Mouse (Mus musculus) lung, postnatal 0 days (tissue): ENCODE data around the gene Olfr1392. TPM values are rescaled to one million over a fixed set of nuclear protein-coding genes. Genes with fewer than 3 reads are reported as not detected.

Experiments used
- ATAC-seq: fragments of 200-750 bp; cut with Nextera tagmentation; 2 replicates; pipeline ENCODE4 v1.8.0; 2017; ENCODE audit warnings: moderate library complexity
- DNase-seq: peaks from one replicate; pipeline ENCODE4 v3.0.0-alpha.2; 2016; ENCODE audit warnings: low spot score
- H3K27ac ChIP-seq: fragments of 300-500 bp; sonication (generic); 2 replicates; pipeline ENCODE4 v1.5.1; 2014; ENCODE audit warnings: antibody characterized with exemption, mild to moderate bottlenecking, low read length, mixed read lengths
- H3K27me3 ChIP-seq: fragments of 300-500 bp; sonication (generic); replicated peaks from 2 replicates; pipeline ENCODE4 v1.6.1; 2014; ENCODE audit warnings: low read length, mixed read lengths; ENCODE audit not compliant: insufficient read depth
- H3K36me3 ChIP-seq: fragments of 300-500 bp; sonication (generic); 2 replicates; pipeline ENCODE4 v1.6.1; 2014; ENCODE audit warnings: low read length, mixed read lengths; ENCODE audit not compliant: insufficient read depth
- H3K4me1 ChIP-seq: fragments of 300-500 bp; sonication (generic); 2 replicates; pipeline ENCODE4 v1.6.1; 2014; ENCODE audit warnings: antibody characterized with exemption, low read depth, low read length, mixed read lengths; ENCODE audit not compliant: insufficient read depth
- H3K4me2 ChIP-seq: fragments of 300-500 bp; sonication (generic); replicated peaks from 2 replicates; pipeline ENCODE4 v1.6.1; 2014; ENCODE audit warnings: low read depth, mild to moderate bottlenecking, low read length, moderate library complexity, mixed read lengths
- H3K4me3 ChIP-seq: fragments of 300-500 bp; sonication (generic); 2 replicates; pipeline ENCODE4 v1.5.1; 2014; ENCODE audit warnings: low read depth, low read length
- H3K9ac ChIP-seq: fragments of 300-500 bp; sonication (generic); replicated peaks from 2 replicates; pipeline ENCODE4 v1.6.1; 2014; ENCODE audit warnings: low read depth, mild to moderate bottlenecking
- H3K9me3 ChIP-seq: fragments of 300-500 bp; sonication (generic); 2 replicates; pipeline ENCODE4 v1.6.1; 2016; ENCODE audit warnings: low read length, mixed read lengths
- CTCF ChIP-seq: IDR thresholded peaks from 2 replicates; pipeline ENCODE4 v1.5.1; 2016; ENCODE audit warnings: antibody characterized with exemption, mild to moderate bottlenecking
- EP300 ChIP-seq: IDR thresholded peaks from 2 replicates; pipeline ENCODE4 v1.6.1; 2016; ENCODE audit warnings: antibody characterized with exemption, mild to moderate bottlenecking, control low read depth
- WGBS: fragments of 180-500 bp; shearing (Covaris S2); extraction: QIAGEN DNeasy Blood & Tissue Kit; methylation state at CpG from one replicate; pipeline ENCODE4 v1.1.7; 2014; 5-methylcytosine and 5-hydroxymethylcytosine counted together
- polyA plus RNA-seq: library from polyadenylated mRNA; unstranded; fragments of >200 nt; fragmentation: Nextera tagmentation; extraction: Ambion mirVana; gene quantifications from 2 replicates; pipeline ENCODE4 v1.2.1, GENCODE M21; 2015

Olfr1392 gene
- polyA plus RNA-seq, 1 experiment from 2014 or later, result not detected

GRCm38 (mm10) chr11:49270368-49270767, 14.7 kb upstream of the Olfr1392 start:
- no peak overlapping the region for H3K9ac ChIP-seq
- no peaks in the 10 kb centered on the region for H3K9me3 ChIP-seq
- TF ChIP-seq CTCF, result no peak
- TF ChIP-seq EP300, result no peak
- ATAC-seq (no peak), DNase-seq (no peak)
- 78% methylated on average over 4 of the region's 4 CpGs for WGBS
- no peak overlapping the region for H3K4me3 ChIP-seq
- H3K27ac ChIP-seq, result no peak overlapping the region
- no peaks in the 10 kb centered on the region for H3K36me3 ChIP-seq
- no peaks in the 10 kb centered on the region for H3K27me3 ChIP-seq
- no peaks in the 10 kb centered on the region; the same call in 1 of the 2 replicates for H3K4me1 ChIP-seq
- H3K4me2 ChIP-seq, result no peak overlapping the region

- ATAC-seq, result peak; percentile 25
- H3K27ac ChIP-seq, result no peak overlapping the region
- H3K9me3 ChIP-seq, result no peaks in the 10 kb centered on the region
- peak; percentile 84 for TF ChIP-seq CTCF
- TF ChIP-seq EP300, result no peak
- DNase-seq, result peak; percentile 87
- H3K9ac ChIP-seq, result no peak overlapping the region
- no peaks in the 10 kb centered on the region for H3K27me3 ChIP-seq
- H3K4me1 ChIP-seq, result no peaks in the 10 kb centered on the region
- H3K4me2 ChIP-seq, result no peak overlapping the region
- H3K36me3 ChIP-seq, result no peaks in the 10 kb centered on the region
- H3K4me3 ChIP-seq, result no peak overlapping the region
- 27% methylated on average over 7 of the region's 7 CpGs for WGBS
These were observed 13.7 kb upstream of the Olfr1392 start for GRCm38 (mm10) chr11:49271334-49271733.

- ATAC-seq, result no peak
- Histone ChIP-seq H3K27ac (no peak overlapping the region), H3K27me3 (no peaks in the 10 kb centered on the region), H3K36me3 (no peaks in the 10 kb centered on the region), H3K4me1 (no peaks in the 10 kb centered on the region), H3K4me2 (no peak overlapping the region), H3K9ac (no peak overlapping the region), H3K4me3 (no peak overlapping the region), H3K9me3 (no peaks in the 10 kb centered on the region)
- WGBS, result 58% methylated on average over 11 of the region's 11 CpGs
- DNase-seq, result no peak
- TF ChIP-seq EP300, result no peak
- TF ChIP-seq CTCF, result no peak
These were observed 11.1 kb upstream of the Olfr1392 start for GRCm38 (mm10) chr11:49273834-49274519.

- TF ChIP-seq CTCF, result no peak
- no peak for TF ChIP-seq EP300
- no peak for ATAC-seq
- Histone ChIP-seq H3K36me3 (no peaks in the 10 kb centered on the region), H3K4me1 (no peaks in the 10 kb centered on the region), H3K27me3 (no peaks in the 10 kb centered on the region), H3K4me2 (no peak within 1 kb of the TSS), H3K9me3 (no peaks in the 10 kb centered on the region), H3K9ac (no peak within 1 kb of the TSS), H3K27ac (no peak within 1 kb of the TSS), H3K4me3 (no peak within 1 kb of the TSS)
- no peak for DNase-seq
- 65% methylated on average over 3 of the region's 3 CpGs for WGBS
These were observed 6.9 kb upstream of the Olfr1392 start, which contains the start of gene Olfr1393 for GRCm38 (mm10) chr11:49278222-49278621. TSS of gene Olfr1393 (plus strand) at chr11:49278304.

- Histone ChIP-seq H3K4me3 (no peak overlapping the region), H3K9me3 (no peaks in the 10 kb centered on the region), H3K4me2 (no peak overlapping the region), H3K27me3 (no peaks in the 10 kb centered on the region), H3K27ac (no peak overlapping the region), H3K4me1 (no peaks in the 10 kb centered on the region), H3K9ac (no peak overlapping the region), H3K36me3 (no peaks in the 10 kb centered on the region)
- DNase-seq, result no peak
- no peak for TF ChIP-seq CTCF
- no peak for TF ChIP-seq EP300
- 63% methylated on average over 2 of the region's 2 CpGs for WGBS
- ATAC-seq, result no peak
These were observed 2.2 kb downstream of the Olfr1392 start for GRCm38 (mm10) chr11:49287251-49287650.

GRCm38 (mm10) chr11:49292777-49293176, 7.7 kb downstream of the Olfr1392 start:
- no peaks in the 10 kb centered on the region for H3K27me3 ChIP-seq
- DNase-seq (no peak), ATAC-seq (no peak)
- TF ChIP-seq EP300 (no peak), CTCF (no peak)
- H3K4me1 ChIP-seq, result no peaks in the 10 kb centered on the region
- no peaks in the 10 kb centered on the region for H3K36me3 ChIP-seq
- no peak overlapping the region for H3K27ac ChIP-seq
- H3K9me3 ChIP-seq, result no peaks in the 10 kb centered on the region
- no peak overlapping the region for H3K9ac ChIP-seq
- H3K4me2 ChIP-seq, result no peak overlapping the region
- no peak overlapping the region for H3K4me3 ChIP-seq
- WGBS, result 73% methylated on average over 3 of the region's 3 CpGs
